Mouse (Mus musculus) forebrain, embryonic 16.5 days (tissue): ENCODE data around the gene Zdhhc4. TPM values are rescaled to one million over a fixed set of nuclear protein-coding genes. Genes with fewer than 3 reads are reported as not detected.

Experiments
- polyA plus RNA-seq: library from polyadenylated mRNA; unstranded; fragments of >200 nt; fragmentation: Nextera tagmentation; extraction: Ambion mirVana; gene quantifications from 2 replicates; pipeline ENCODE4 v1.2.1, GENCODE M21; 2015

Zdhhc4 gene
- polyA plus RNA-seq, 1 experiment from 2014 or later: 78.6 TPM

Other genes starting within 250 kb of the Zdhhc4 start
- gene Rnf216, start 216.3 kb downstream of the Zdhhc4 start, polyA plus RNA-seq: 36.5 and 43.0 TPM in 2 replicates
- 0.06 TPM in 1 of 2 replicates, not detected in the other for gene Olfr718-ps1, start 181.7 kb downstream of the Zdhhc4 start, polyA plus RNA-seq
- 14.1 and 17.9 TPM in 2 replicates for gene Rbak, start 148.5 kb downstream of the Zdhhc4 start, polyA plus RNA-seq
- gene Spdye4b, start 148.2 kb downstream of the Zdhhc4 start, polyA plus RNA-seq: not detected in 2 replicates
- not detected in 2 replicates for gene Spdye4a, start 102.4 kb downstream of the Zdhhc4 start, polyA plus RNA-seq
- 30.0 and 31.5 TPM in 2 replicates for gene Zfp12, start 94.1 kb downstream of the Zdhhc4 start, polyA plus RNA-seq
- gene Zfp316, start 59.2 kb downstream of the Zdhhc4 start, polyA plus RNA-seq: 8.9 and 9.5 TPM in 2 replicates
- gene Zfp853, start 35.6 kb downstream of the Zdhhc4 start, polyA plus RNA-seq: 0.13 TPM in 1 of 2 replicates, not detected in the other
- gene E130309D02Rik, start 13.9 kb downstream of the Zdhhc4 start, polyA plus RNA-seq: 45.4 and 49.5 TPM in 2 replicates
- 0.36 and 1.0 TPM in 2 replicates for gene Grid2ip, start 28.1 kb upstream of the Zdhhc4 start, polyA plus RNA-seq
- 124 and 142 TPM in 2 replicates for gene Kdelr2, start 74.6 kb upstream of the Zdhhc4 start, polyA plus RNA-seq
- gene Daglb, start 135.3 kb upstream of the Zdhhc4 start, polyA plus RNA-seq: 16.6 and 17.7 TPM in 2 replicates
- gene Rac1, start 198.8 kb upstream of the Zdhhc4 start, polyA plus RNA-seq: 385 and 445 TPM in 2 replicates